Mouse (Mus musculus): ENCODE results near the gene Flt4.

- TF ChIP-seq CTCF (IDR thresholded peaks at IDR 0.05; ENCODE audit: low read depth) = peak; percentile 15; the same call in 1 of the 2 replicates
- no peak for TF ChIP-seq EP300 (IDR thresholded peaks at IDR 0.05; ENCODE audit: low read depth)
These were observed 64.4 kb downstream of the Flt4 start for GRCm38 (mm10) chr11:49673433-49673832.
